Mouse (Mus musculus) gastrocnemius, adult 18-20 months (tissue): ENCODE measurements around the gene Samhd1. TPM values are rescaled to one million over a fixed set of nuclear protein-coding genes. Genes with fewer than 3 reads are reported as not detected.

Experiments
- DNase-seq: peaks from one replicate; pipeline ENCODE4 v3.0.0; 2021; ENCODE audit warnings: low spot score
- total RNA-seq, 2 experiments: library from RNA; stranded (reverse); gene quantifications; 2 replicates each; pipeline ENCODE4 v1.2.3; 2021

Gene Samhd1
- total RNA-seq, 2 experiments from 2014 or later, result 15.0 to 18.0 TPM

DNA sequence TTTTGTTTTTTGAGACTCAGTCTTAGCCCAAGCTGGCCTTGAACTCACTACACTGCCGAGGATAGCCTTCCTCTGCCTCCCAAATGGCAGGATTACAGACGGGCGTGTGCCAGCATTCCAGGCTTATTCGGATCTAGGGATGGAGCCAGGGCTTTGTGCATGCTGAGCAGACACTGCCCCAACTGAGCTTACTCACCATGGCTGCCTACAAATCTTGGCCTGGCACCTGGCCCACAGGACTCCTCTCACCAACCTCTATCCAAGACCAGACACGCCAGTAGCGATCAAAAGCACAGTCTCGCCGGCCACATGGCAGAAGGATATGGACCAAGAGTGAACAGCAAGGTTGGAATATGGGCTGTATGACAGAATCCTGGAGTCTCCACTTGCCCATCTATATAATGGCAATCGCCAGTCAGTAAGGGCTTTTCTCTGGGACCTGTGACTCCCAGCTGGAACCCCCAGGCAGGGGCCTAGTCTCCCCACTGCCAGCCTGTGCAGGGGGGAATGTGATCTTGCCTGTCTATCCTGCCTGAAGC, 60.8 kb downstream of the Samhd1 start:
- no peak for DNase-seq

GRCm38 (mm10) chr2:157073378-157074052, 61.5 kb downstream of the Samhd1 start:
- no peak for DNase-seq

DNA sequence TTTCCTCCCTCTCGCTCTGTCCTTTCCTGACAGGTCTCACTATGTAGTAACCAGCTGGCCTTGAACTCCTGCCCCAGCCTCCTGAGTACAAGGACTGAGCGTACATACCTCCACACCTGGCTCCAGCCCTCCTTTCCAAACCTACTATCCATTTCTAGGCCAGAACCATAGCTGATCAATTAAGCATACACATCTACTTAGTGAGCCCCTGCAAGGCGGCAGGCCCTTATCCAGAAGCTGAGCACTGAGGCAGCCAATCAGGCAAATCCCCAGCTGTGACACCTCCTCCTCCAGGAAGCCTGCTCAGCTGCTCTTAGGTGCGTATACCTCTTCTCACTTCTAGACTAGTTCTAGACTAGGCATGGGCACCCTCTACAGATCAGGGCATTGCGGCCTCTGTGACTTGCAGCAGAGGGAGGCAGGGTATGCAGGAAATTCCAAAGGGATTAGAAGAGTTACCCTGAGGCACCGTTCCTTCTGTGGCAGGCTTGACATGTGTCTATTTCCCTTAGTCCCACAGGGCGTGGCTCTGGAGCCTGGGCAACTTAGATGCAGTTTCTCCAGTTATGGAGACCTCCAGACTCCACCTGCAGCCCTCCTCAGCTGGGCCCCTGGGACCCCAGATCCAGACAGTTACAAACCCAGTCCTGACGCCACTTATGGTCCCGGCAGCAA, 62.6 kb downstream of the Samhd1 start:
- DNase-seq, result no peak

DNA sequence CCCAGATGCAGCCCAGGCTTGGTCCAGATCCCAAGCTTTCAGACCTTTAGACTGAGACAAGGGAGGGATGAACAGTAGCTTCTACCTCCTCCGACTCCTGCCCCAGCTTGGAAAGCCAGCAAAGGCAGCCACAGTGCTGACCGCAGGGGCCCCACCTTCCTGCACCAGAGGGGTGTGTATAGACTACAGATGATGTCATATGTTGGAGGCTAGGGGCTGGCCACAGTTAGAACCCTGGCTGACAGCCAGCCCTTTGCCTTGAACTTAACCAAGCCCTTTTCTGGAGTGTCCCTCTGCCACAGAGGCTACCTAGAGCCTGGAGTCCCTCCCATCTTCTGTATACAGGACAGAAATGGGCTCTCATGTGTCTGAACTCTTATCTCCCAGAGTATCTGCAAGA, 63.5 kb downstream of the Samhd1 start:
- DNase-seq, result peak; percentile 73

GRCm38 (mm10) chr2:157070365-157070764, 64.7 kb downstream of the Samhd1 start:
- no peak for DNase-seq

GRCm38 (mm10) chr2:157069755-157070315, 65.2 kb downstream of the Samhd1 start:
- no peak for DNase-seq

GRCm38 (mm10) chr2:157069355-157069735, 65.7 kb downstream of the Samhd1 start:
- no peak for DNase-seq

DNA sequence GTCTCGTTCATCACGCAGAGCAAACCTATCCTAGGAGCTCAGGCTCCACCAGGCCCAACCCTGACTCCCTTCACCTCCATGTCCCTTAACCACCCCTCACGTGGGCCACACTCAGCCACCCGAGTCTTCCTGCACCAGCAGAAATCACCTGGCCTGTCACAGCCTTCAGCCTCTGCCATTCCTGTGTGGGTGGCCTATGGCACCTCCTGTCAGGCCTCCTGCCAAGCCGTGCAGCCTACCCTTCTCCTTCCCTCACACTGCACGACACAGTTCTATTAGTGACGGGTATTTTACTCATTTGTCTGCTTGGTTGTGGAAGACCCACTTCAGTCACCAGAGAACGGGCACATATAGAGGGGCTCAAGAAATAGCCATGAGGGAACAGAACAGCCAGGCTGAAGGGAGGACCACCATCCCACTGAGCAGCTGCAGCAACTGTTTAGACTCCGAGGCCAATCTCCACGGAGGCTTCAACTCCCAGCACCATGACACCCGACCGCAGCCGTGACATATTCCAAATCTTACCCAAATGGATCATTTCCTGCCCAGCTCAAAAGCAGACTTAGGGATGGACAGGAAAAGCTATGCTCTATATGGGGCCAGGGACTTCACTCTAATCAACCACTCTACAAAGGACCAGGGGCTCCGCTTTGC, 66.2 kb downstream of the Samhd1 start:
- DNase-seq, result no peak

DNA sequence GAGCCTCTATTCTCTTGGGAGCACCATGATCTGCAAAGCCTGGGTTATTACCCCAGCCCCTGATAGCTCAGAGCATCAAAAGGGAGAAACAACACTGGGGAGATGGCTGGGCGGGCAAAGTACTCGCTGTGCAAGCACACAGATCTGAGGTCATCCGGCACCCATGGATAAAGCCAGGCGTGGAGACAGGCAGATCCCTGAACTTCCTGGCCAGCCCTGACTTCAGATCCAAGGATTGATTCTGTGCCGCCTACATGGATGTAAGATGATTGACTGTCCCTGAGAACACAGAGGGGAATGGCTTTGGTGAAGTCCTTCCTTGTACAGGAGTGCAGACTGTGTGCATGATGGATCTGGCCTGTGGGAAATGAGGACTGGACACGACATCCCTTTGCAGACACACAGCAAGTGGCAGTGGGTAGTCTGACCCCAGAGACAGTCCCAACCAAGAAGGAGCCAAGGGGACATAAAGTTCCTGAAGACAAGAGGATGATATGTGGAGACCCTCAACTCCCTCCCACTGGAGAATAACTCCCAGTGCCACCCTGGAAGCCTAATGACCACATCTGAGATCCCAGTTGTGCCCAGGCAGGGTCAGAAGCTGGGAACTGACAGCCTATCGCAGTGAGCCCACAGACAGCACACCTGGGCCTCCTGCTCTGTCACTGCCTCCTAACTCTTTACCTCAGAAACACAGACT, 68.2 kb downstream of the Samhd1 start:
- no peak for DNase-seq

- DNase-seq, result no peak
Observed at GRCm38 (mm10) chr2:157065879-157066226, 69.2 kb downstream of the Samhd1 start.

- DNase-seq, result no peak
Observed at GRCm38 (mm10) chr2:157064978-157065878, 69.8 kb downstream of the Samhd1 start.

- no peak for DNase-seq
Observed at GRCm38 (mm10) chr2:157064136-157064535, 70.9 kb downstream of the Samhd1 start.

DNA sequence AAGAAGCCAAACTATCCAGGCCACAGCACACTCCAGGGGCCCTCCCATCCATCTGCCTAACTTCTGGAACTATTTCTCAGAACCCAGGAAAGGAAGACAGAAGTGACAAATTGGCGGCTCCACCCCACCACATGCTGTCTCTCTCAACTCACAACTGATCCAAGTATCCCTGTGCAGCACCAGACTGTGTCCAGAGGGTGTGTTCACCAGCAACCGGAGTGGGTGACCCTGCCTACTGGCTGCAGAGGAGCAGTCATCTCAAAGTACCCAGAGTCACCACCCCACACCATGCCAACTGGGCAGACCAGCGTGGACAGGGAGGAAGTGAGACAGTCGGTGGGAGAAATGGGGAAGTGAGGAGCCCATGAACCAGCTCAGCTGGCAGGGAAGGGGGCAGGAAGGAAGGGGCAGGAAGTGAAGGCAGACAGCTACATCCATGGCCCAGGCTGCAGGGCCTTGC, 71.8 kb downstream of the Samhd1 start:
- no peak for DNase-seq

- no peak for DNase-seq
Observed at GRCm38 (mm10) chr2:157060557-157061305, 74.3 kb downstream of the Samhd1 start.

GRCm38 (mm10) chr2:157060037-157060436, 75.0 kb downstream of the Samhd1 start:
- DNase-seq, result no peak

DNA sequence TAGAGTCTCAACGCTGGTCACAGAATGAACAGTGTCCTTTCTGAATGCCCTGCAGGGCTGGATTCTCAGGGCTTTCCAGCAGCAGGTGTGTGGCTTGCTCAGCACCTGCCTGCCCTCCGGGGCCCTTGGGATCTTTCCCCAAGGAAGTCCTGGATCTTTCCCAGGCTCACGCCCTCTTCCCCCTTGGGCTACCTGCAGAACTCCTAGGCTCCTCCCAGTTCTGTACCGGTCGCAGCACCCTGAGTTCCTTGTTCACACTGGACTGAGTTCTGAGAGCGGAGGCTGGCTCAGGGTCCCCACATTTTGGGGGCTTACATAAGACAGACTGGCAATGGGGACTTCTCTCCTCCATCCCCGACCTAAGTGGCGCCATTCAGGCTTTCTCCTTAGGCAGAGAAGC, 75.9 kb downstream of the Samhd1 start:
- no peak for DNase-seq

DNA sequence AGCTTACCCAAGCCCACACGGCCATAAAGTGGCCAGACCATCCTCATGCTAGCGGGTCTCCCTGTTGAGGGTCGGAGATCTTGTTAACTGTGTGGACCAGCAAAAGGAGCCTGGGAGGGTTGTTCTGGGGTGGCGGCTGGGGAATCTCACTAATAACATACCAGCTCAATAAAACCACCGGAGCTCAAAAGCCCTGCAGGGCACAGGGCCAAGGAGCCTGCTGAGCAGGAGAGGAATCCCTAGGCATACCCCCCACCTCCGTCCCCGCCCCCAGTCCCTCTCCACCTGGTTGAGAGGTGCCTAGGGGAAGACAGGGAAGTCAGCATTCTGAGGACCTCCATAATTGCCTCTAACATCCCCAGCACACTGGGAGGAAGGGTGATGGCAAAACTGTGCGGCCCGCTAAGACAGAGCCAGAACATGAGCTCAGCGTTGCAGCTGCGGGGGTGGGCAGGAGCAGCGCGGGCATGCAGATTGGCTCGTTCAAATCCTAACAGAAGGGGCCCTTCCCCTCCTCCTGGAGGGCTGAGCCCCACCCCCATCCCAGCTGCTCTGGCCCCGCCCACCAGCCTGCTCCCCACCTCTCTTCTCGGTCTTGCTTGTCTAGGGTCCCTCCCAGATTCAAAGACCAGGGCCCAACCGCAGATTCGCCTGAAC, 76.6 kb downstream of the Samhd1 start:
- no peak for DNase-seq

DNA sequence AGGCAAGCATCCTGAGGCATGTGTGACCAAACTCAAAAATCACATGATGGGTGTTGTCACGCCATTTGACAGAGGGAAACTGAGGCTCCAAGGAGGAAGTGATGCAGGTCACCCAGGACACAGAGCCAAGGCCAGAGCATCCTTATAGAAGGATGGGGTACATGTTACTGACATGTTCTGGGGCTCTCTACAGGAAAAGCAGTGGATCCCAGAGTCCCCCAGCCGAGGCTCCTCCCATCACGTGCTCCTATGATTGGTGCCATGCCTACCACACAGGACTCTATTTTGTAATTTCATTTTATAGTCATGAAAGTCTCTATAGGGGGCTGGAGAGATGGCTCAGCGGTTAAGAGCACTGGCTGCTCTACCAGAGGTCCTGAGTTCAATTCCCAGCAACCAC, 77.3 kb downstream of the Samhd1 start:
- no peak for DNase-seq

- DNase-seq, result no peak
Observed at GRCm38 (mm10) chr2:157057186-157057585, 77.9 kb downstream of the Samhd1 start.
